Mouse (Mus musculus) kidney, adult 2 months (tissue): ENCODE results near the gene Sox15. TPM values are rescaled to one million over a fixed set of nuclear protein-coding genes. Genes with fewer than 3 reads are reported as not detected.

Experiments
- DNase-seq: peaks from one replicate; pipeline ENCODE4 v3.0.0; 2021
- H3K27ac ChIP-seq: fragments of 200-500 bp; 2 replicates; pipeline ENCODE4 v1.5.1; 2012; ENCODE audit warnings: low read depth, low read length, control low read depth, inconsistent platforms; ENCODE audit not compliant: insufficient read depth
- H3K27me3 ChIP-seq: fragments of 200-500 bp; replicated peaks from 2 replicates; pipeline ENCODE4 v1.6.1; 2012; ENCODE audit warnings: mild to moderate bottlenecking, moderate library complexity, low read length, inconsistent platforms; ENCODE audit not compliant: control insufficient read depth, insufficient read depth
- H3K36me3 ChIP-seq: fragments of 200-500 bp; 2 replicates; pipeline ENCODE4 v1.6.1; 2012; ENCODE audit warnings: mild to moderate bottlenecking, moderate library complexity, low read length, inconsistent platforms; ENCODE audit not compliant: control insufficient read depth, insufficient read depth
- H3K4me1 ChIP-seq: fragments of 200-500 bp; 2 replicates; pipeline ENCODE4 v1.6.1; 2011; ENCODE audit warnings: low read length; ENCODE audit not compliant: control insufficient read depth, insufficient read depth
- H3K4me3 ChIP-seq: fragments of 200-500 bp; 2 replicates; pipeline ENCODE4 v1.5.1; 2011; ENCODE audit warnings: mild to moderate bottlenecking, low read depth, low read length, control low read depth; ENCODE audit not compliant: insufficient read depth
- CTCF ChIP-seq: fragments of 200-500 bp; conservative IDR thresholded peaks from 2 replicates; pipeline ENCODE4 v1.5.1; 2011; ENCODE audit warnings: low read depth, mild to moderate bottlenecking, control low read depth, low read length, moderate library complexity, mixed read lengths; ENCODE audit not compliant: insufficient read depth, insufficient read length
- POLR2A ChIP-seq: fragments of 200-500 bp; IDR thresholded peaks from one replicate; pipeline ENCODE4 v1.6.1; 2011; ENCODE audit warnings: low read depth, low read length, control low read depth
- WGBS: fragments of 180-500 bp; shearing (Covaris S2); methylation state at CpG from one replicate; pipeline ENCODE4 v1.1.7; 2018; 5-methylcytosine and 5-hydroxymethylcytosine counted together
- polyA plus RNA-seq: library from polyadenylated mRNA; depleted of rRNA; stranded (reverse); fragments of >200 nt; gene quantifications from 2 replicates; pipeline ENCODE4 v1.2.3, GENCODE M21; 2012

The Sox15 gene
- polyA plus RNA-seq, 1 experiment: 0.70 TPM

- Histone ChIP-seq H3K36me3 (peaks cover 6% of the 10 kb centered on the region; the same call in 1 of the 2 replicates), H3K27ac (no peak overlapping the region), H3K4me3 (no peak overlapping the region), H3K27me3 (no peaks in the 10 kb centered on the region), H3K4me1 (peaks cover 8% of the 10 kb centered on the region; the same call in 1 of the 2 replicates)
- TF ChIP-seq CTCF (no peak), POLR2A (no peak)
- DNase-seq: no peak
- WGBS: 93% methylated on average over 3 of the region's 3 CpGs
Observed at GRCm38 (mm10) chr11:69666665-69667005, 11.5 kb downstream of the Sox15 start.

- Histone ChIP-seq H3K4me3 (peak overlapping the region; percentile 93), H3K36me3 (peaks cover 11% of the 10 kb centered on the region; the same call in 1 of the 2 replicates), H3K4me1 (peaks cover 5% of the 10 kb centered on the region; the same call in 1 of the 2 replicates), H3K27ac (peak overlapping the region; percentile 97), H3K27me3 (no peaks in the 10 kb centered on the region)
- TF ChIP-seq POLR2A (peak; percentile 74), CTCF (no peak)
- peak; percentile 96 for DNase-seq
- WGBS: under 1% methylated on average over 61 of the region's 61 CpGs
Observed at GRCm38 (mm10) chr11:69670786-69671725, 15.9 kb downstream of the Sox15 start.

DNA sequence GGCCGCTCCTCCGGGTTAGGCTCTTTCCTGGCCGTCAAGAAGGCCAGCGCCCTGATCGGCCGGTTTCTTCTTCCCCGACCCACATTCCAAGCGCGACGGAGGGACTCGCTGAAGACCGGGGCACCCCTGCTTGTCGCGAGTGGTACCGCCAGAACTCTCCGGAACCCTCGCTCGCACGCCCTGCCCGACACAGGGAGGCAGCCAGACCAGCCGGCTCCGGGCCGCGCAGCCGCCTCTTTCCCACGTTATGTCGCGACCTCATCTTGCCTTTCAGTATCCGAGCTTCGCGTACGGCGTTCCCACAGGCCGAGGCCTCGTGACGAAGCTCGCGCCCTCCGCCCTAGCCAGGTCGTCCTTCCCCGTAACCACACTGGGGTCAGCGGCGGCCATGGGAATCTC, 16.6 kb downstream of the Sox15 start:
- H3K4me3 ChIP-seq: peak overlapping the region; percentile 93
- TF ChIP-seq POLR2A (no peak), CTCF (no peak)
- WGBS: 2% methylated on average over 43 of the region's 43 CpGs
- no peaks in the 10 kb centered on the region for H3K27me3 ChIP-seq
- no peak for DNase-seq
- peaks cover 5% of the 10 kb centered on the region; the same call in 1 of the 2 replicates for H3K4me1 ChIP-seq
- H3K36me3 ChIP-seq: peaks cover 8% of the 10 kb centered on the region; the same call in 1 of the 2 replicates
- H3K27ac ChIP-seq: peak overlapping the region; percentile 97

DNA sequence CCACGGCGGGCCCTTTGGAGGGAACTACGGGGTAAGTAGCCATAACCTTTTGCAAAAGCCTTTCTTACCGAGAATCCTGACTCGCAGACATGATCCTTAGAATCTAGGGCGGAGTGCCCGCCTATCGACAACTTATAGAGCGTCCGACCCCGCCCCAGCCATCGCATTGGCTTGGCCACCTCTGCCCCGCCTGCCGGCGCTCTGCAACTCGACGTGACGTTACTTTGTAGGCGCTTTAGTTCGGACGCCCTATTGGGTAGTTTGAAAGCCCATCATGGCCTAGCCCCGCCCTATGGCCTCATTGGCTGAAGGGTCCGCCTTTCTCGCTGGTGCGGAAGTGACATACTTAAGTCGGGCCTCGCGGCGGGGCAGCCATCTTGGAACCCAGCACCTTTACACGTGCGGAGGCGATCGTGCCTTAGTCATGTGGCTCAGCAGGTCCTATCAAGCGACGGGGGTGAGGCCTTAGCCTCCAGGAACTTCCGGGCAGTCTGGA, 17.1 kb downstream of the Sox15 start, which contains the start of gene Eif4a1:
Gene Eif4a1 (minus strand): TSS at position 213 of the 496 bp plus-strand sequence.
- peaks cover 5% of the 10 kb centered on the region; the same call in 1 of the 2 replicates for H3K4me1 ChIP-seq
- DNase-seq: peak; percentile 100
- H3K27ac ChIP-seq: peak within 1 kb of the TSS; percentile 97
- WGBS: under 1% methylated on average over 36 of the region's 36 CpGs
- peak within 1 kb of the TSS; percentile 93 for H3K4me3 ChIP-seq
- TF ChIP-seq POLR2A: peak; percentile 92
- no peak for TF ChIP-seq CTCF
- H3K27me3 ChIP-seq: no peaks in the 10 kb centered on the region
- peaks cover 8% of the 10 kb centered on the region; the same call in 1 of the 2 replicates for H3K36me3 ChIP-seq

GRCm38 (mm10) chr11:69679144-69679543, 24.0 kb downstream of the Sox15 start:
- no peak overlapping the region for H3K27ac ChIP-seq
- DNase-seq: no peak
- WGBS: 96% methylated on average over 2 of the region's 2 CpGs
- no peak for TF ChIP-seq POLR2A
- TF ChIP-seq CTCF: no peak
- no peak overlapping the region for H3K4me3 ChIP-seq
- peaks cover 4% of the 10 kb centered on the region for H3K36me3 ChIP-seq
- H3K27me3 ChIP-seq: no peaks in the 10 kb centered on the region
- peaks cover 12% of the 10 kb centered on the region; the same call in 1 of the 2 replicates for H3K4me1 ChIP-seq

GRCm38 (mm10) chr11:69680136-69680855, 25.2 kb downstream of the Sox15 start:
- H3K36me3 ChIP-seq: peaks cover 2% of the 10 kb centered on the region
- no peak overlapping the region for H3K27ac ChIP-seq
- no peak overlapping the region for H3K4me3 ChIP-seq
- WGBS: 90% methylated on average over 30 of the region's 30 CpGs
- no peak for TF ChIP-seq POLR2A
- no peak for TF ChIP-seq CTCF
- DNase-seq: no peak
- H3K4me1 ChIP-seq: peaks cover 20% of the 10 kb centered on the region
- no peaks in the 10 kb centered on the region for H3K27me3 ChIP-seq
